Mouse (Mus musculus) liver, postnatal 0 days (tissue): Measurements from ENCODE around the gene Apba2. TPM values are rescaled to one million over a fixed set of nuclear protein-coding genes. Genes with fewer than 3 reads are reported as not detected.
A peak's percentile ranks its signal among the peaks of the same experiment; 100 is the strongest.

ENCODE experiments used
- ATAC-seq: fragments of 200-750 bp; cut with Nextera tagmentation; 2 replicates; pipeline ENCODE4 v1.8.0; 2017; ENCODE audit warnings: mild to moderate bottlenecking, moderate library complexity
- DNase-seq: peaks from one replicate; pipeline ENCODE4 v3.0.0-alpha.2; 2016
- H3K27ac ChIP-seq: fragments of 300-500 bp; sonication (generic); 2 replicates; pipeline ENCODE4 v1.5.1; 2014; ENCODE audit warnings: antibody characterized with exemption, moderate library complexity, mild to moderate bottlenecking, low read depth
- H3K27me3 ChIP-seq: fragments of 300-500 bp; sonication (generic); 2 replicates; pipeline ENCODE4 v1.6.1; 2014; ENCODE audit warnings: low read length, control low read depth, mixed read lengths; ENCODE audit not compliant: insufficient read depth
- H3K36me3 ChIP-seq: fragments of 300-500 bp; sonication (generic); replicated peaks from 2 replicates; pipeline ENCODE4 v1.6.1; 2014; ENCODE audit warnings: mild to moderate bottlenecking, control low read depth, low read length, moderate library complexity, mixed read lengths; ENCODE audit not compliant: insufficient read depth
- H3K4me1 ChIP-seq: fragments of 300-500 bp; sonication (generic); 2 replicates; pipeline ENCODE4 v1.6.1; 2014; ENCODE audit warnings: antibody characterized with exemption, mild to moderate bottlenecking, control low read depth; ENCODE audit not compliant: insufficient read depth
- H3K4me2 ChIP-seq: fragments of 300-500 bp; sonication (generic); 2 replicates; pipeline ENCODE4 v1.6.1; 2014; ENCODE audit warnings: low read depth, mild to moderate bottlenecking, low read length, moderate library complexity, mixed read lengths
- H3K4me3 ChIP-seq: fragments of 300-500 bp; sonication (generic); 2 replicates; pipeline ENCODE4 v1.5.1; 2014; ENCODE audit warnings: low read depth, low read length
- H3K9ac ChIP-seq: fragments of 300-500 bp; sonication (generic); replicated peaks from 2 replicates; pipeline ENCODE4 v1.6.1; 2014; ENCODE audit warnings: mild to moderate bottlenecking, moderate library complexity
- H3K9me3 ChIP-seq: fragments of 300-500 bp; sonication (generic); 2 replicates; pipeline ENCODE4 v1.6.1; 2016; ENCODE audit warnings: mild to moderate bottlenecking, control low read depth, low read length, mixed read lengths
- CTCF ChIP-seq: sonication (generic); IDR thresholded peaks from 2 replicates; pipeline ENCODE4 v1.5.1; 2016; ENCODE audit warnings: antibody characterized with exemption, low read depth
- EP300 ChIP-seq: IDR thresholded peaks from 2 replicates; pipeline ENCODE4 v1.6.1; 2016; ENCODE audit warnings: antibody characterized with exemption, low read depth, mild to moderate bottlenecking
- WGBS: fragments of 180-500 bp; shearing (Covaris S2); extraction: QIAGEN DNeasy Blood & Tissue Kit; methylation state at CpG from one replicate; pipeline ENCODE4 v1.1.7; 2014; ENCODE audit not compliant: insufficient replicate concordance; 5-methylcytosine and 5-hydroxymethylcytosine counted together
- polyA plus RNA-seq: library from polyadenylated mRNA; unstranded; fragments of >200 nt; fragmentation: Nextera tagmentation; extraction: Ambion mirVana; gene quantifications from 2 replicates; pipeline ENCODE4 v1.2.1, GENCODE M21; 2015

Apba2 gene
- polyA plus RNA-seq, 1 experiment from 2014 or later, result not detected

GRCm38 (mm10) chr7:64633916-64634315 is 132.4 kb downstream of the Apba2 start:
- Histone ChIP-seq H3K9ac (no peak overlapping the region), H3K4me3 (no peak overlapping the region), H3K36me3 (no peaks in the 10 kb centered on the region), H3K9me3 (no peaks in the 10 kb centered on the region), H3K27me3 (no peaks in the 10 kb centered on the region), H3K4me1 (no peaks in the 10 kb centered on the region), H3K4me2 (no peak overlapping the region), H3K27ac (no peak overlapping the region)
- ATAC-seq (no peak), DNase-seq (no peak)
- TF ChIP-seq EP300, result no peak
- TF ChIP-seq CTCF, result no peak
- WGBS, result 74% methylated on average over 5 of the region's 5 CpGs

- TF ChIP-seq EP300, result no peak
- TF ChIP-seq CTCF, result no peak
- H3K9me3 ChIP-seq, result no peaks in the 10 kb centered on the region
- H3K27ac ChIP-seq, result no peak overlapping the region
- no peak for DNase-seq
- H3K4me1 ChIP-seq, result no peaks in the 10 kb centered on the region
- no peaks in the 10 kb centered on the region for H3K27me3 ChIP-seq
- no peak overlapping the region for H3K4me3 ChIP-seq
- no peak for ATAC-seq
- H3K36me3 ChIP-seq, result no peaks in the 10 kb centered on the region
- H3K9ac ChIP-seq, result no peak overlapping the region
- H3K4me2 ChIP-seq, result no peak overlapping the region
These were observed 133.0 kb downstream of the Apba2 start for GRCm38 (mm10) chr7:64634482-64634881.

- no peak overlapping the region for H3K9ac ChIP-seq
- H3K27ac ChIP-seq, result no peak overlapping the region
- ATAC-seq (no peak), DNase-seq (no peak)
- no peaks in the 10 kb centered on the region for H3K27me3 ChIP-seq
- 54% methylated on average over 4 of the region's 4 CpGs for WGBS
- H3K36me3 ChIP-seq, result no peaks in the 10 kb centered on the region
- TF ChIP-seq CTCF, result no peak
- no peak for TF ChIP-seq EP300
- H3K4me1 ChIP-seq, result no peaks in the 10 kb centered on the region
- H3K9me3 ChIP-seq, result no peaks in the 10 kb centered on the region
- no peak overlapping the region for H3K4me3 ChIP-seq
- no peak overlapping the region for H3K4me2 ChIP-seq
These were observed 137.4 kb downstream of the Apba2 start for GRCm38 (mm10) chr7:64638922-64639321.

GRCm38 (mm10) chr7:64640651-64641050 is 139.1 kb downstream of the Apba2 start:
- H3K9me3 ChIP-seq, result no peaks in the 10 kb centered on the region
- 90% methylated on average over 3 of the region's 3 CpGs for WGBS
- no peaks in the 10 kb centered on the region for H3K27me3 ChIP-seq
- H3K4me1 ChIP-seq, result no peaks in the 10 kb centered on the region
- no peak overlapping the region for H3K4me3 ChIP-seq
- DNase-seq (no peak), ATAC-seq (no peak)
- H3K4me2 ChIP-seq, result no peak overlapping the region
- TF ChIP-seq CTCF (no peak), EP300 (no peak)
- H3K36me3 ChIP-seq, result no peaks in the 10 kb centered on the region
- no peak overlapping the region for H3K9ac ChIP-seq
- no peak overlapping the region for H3K27ac ChIP-seq

- no peaks in the 10 kb centered on the region for H3K27me3 ChIP-seq
- DNase-seq, result no peak
- 44% methylated on average over 1 of the region's 1 CpGs for WGBS
- no peak overlapping the region for H3K9ac ChIP-seq
- H3K4me2 ChIP-seq, result no peak overlapping the region
- H3K4me3 ChIP-seq, result no peak overlapping the region
- H3K9me3 ChIP-seq, result no peaks in the 10 kb centered on the region
- TF ChIP-seq EP300, result no peak
- no peak for TF ChIP-seq CTCF
- H3K36me3 ChIP-seq, result no peaks in the 10 kb centered on the region
- no peak for ATAC-seq
- H3K27ac ChIP-seq, result no peak overlapping the region
- H3K4me1 ChIP-seq, result peaks cover 3% of the 10 kb centered on the region; the same call in 1 of the 2 replicates
These were observed 141.4 kb downstream of the Apba2 start for GRCm38 (mm10) chr7:64642903-64643302.

GRCm38 (mm10) chr7:64645458-64645857 is 144.0 kb downstream of the Apba2 start:
- no peak for TF ChIP-seq CTCF
- TF ChIP-seq EP300, result no peak
- WGBS, result 40% methylated on average over 3 of the region's 3 CpGs
- no peak overlapping the region for H3K4me3 ChIP-seq
- DNase-seq (no peak), ATAC-seq (0 out of 2 replicates have a peak, but pooled peaks have one; percentile 17)
- no peaks in the 10 kb centered on the region for H3K27me3 ChIP-seq
- peaks cover 3% of the 10 kb centered on the region; the same call in 1 of the 2 replicates for H3K4me1 ChIP-seq
- H3K9ac ChIP-seq, result no peak overlapping the region
- H3K9me3 ChIP-seq, result no peaks in the 10 kb centered on the region
- H3K27ac ChIP-seq, result no peak overlapping the region
- no peak overlapping the region for H3K4me2 ChIP-seq
- no peaks in the 10 kb centered on the region for H3K36me3 ChIP-seq

GRCm38 (mm10) chr7:64646046-64646445 is 144.5 kb downstream of the Apba2 start:
- ATAC-seq, result no peak
- H3K9me3 ChIP-seq, result no peaks in the 10 kb centered on the region
- no peak for TF ChIP-seq EP300
- no peak for TF ChIP-seq CTCF
- H3K27ac ChIP-seq, result no peak overlapping the region
- H3K9ac ChIP-seq, result no peak overlapping the region
- H3K27me3 ChIP-seq, result no peaks in the 10 kb centered on the region
- no peak for DNase-seq
- peaks cover 3% of the 10 kb centered on the region; the same call in 1 of the 2 replicates for H3K4me1 ChIP-seq
- H3K4me3 ChIP-seq, result no peak overlapping the region
- H3K36me3 ChIP-seq, result no peaks in the 10 kb centered on the region
- whole genome bisulfite sequencing, result 73% methylated on average over 6 of the region's 6 CpGs
- H3K4me2 ChIP-seq, result no peak overlapping the region
